Mouse (Mus musculus) embryonic facial prominence, embryonic 14.5 days (tissue): ENCODE measurements around the gene Hoxc11. TPM values are rescaled to one million over a fixed set of nuclear protein-coding genes. Genes with fewer than 3 reads are reported as not detected.

Source experiments
- ATAC-seq: fragments of 200-750 bp; cut with Nextera tagmentation; 2 replicates; pipeline ENCODE4 v1.8.0; 2017; ENCODE audit warnings: low read depth, moderate number of reproducible peaks, moderate TSS enrichment
- DNase-seq: peaks from one replicate; pipeline ENCODE4 v3.0.0-alpha.2; 2015; ENCODE audit warnings: low spot score
- H3K27ac ChIP-seq: fragments of 300-500 bp; sonication (generic); replicated peaks from 2 replicates; pipeline ENCODE4 v1.5.1; 2014; ENCODE audit warnings: low read depth, mild to moderate bottlenecking, low read length, moderate library complexity
- H3K27me3 ChIP-seq: fragments of 300-500 bp; sonication (generic); replicated peaks from 2 replicates; pipeline ENCODE4 v1.6.1; 2014; ENCODE audit warnings: low read length; ENCODE audit not compliant: control insufficient read depth, insufficient read depth
- H3K36me3 ChIP-seq: fragments of 300-500 bp; sonication (generic); 2 replicates; pipeline ENCODE4 v1.6.1; 2014; ENCODE audit warnings: low read length, mixed read lengths; ENCODE audit not compliant: control insufficient read depth, insufficient read depth
- H3K4me1 ChIP-seq: fragments of 300-500 bp; sonication (generic); 2 replicates; pipeline ENCODE4 v1.6.1; 2014; ENCODE audit warnings: antibody characterized with exemption, low read length; ENCODE audit not compliant: control insufficient read depth, insufficient read depth
- H3K4me2 ChIP-seq: fragments of 300-500 bp; sonication (generic); 2 replicates; pipeline ENCODE4 v1.6.1; 2014; ENCODE audit warnings: low read depth, mild to moderate bottlenecking, low read length, moderate library complexity, mixed read lengths
- H3K4me3 ChIP-seq: fragments of 300-500 bp; sonication (generic); 2 replicates; pipeline ENCODE4 v1.5.1; 2014; ENCODE audit warnings: low read depth, mild to moderate bottlenecking, low read length
- H3K9ac ChIP-seq: fragments of 300-500 bp; sonication (generic); 2 replicates; pipeline ENCODE4 v1.6.1; 2014; ENCODE audit warnings: low read depth, mild to moderate bottlenecking, low read length, moderate library complexity, mixed read lengths
- H3K9me3 ChIP-seq: fragments of 300-500 bp; sonication (generic); 2 replicates; pipeline ENCODE4 v1.6.1; 2016; ENCODE audit warnings: low read length; ENCODE audit not compliant: control insufficient read depth
- WGBS: fragments of 180-500 bp; shearing (Covaris S2); extraction: QIAGEN DNeasy Blood & Tissue Kit; methylation state at CpG from one replicate; pipeline ENCODE4 v1.1.7; 2014; 5-methylcytosine and 5-hydroxymethylcytosine counted together
- polyA plus RNA-seq: library from polyadenylated mRNA; unstranded; fragments of >200 nt; fragmentation: Nextera tagmentation; extraction: Ambion mirVana; gene quantifications from 2 replicates; pipeline ENCODE4 v1.2.1, GENCODE M21; 2014

The Hoxc11 gene
- polyA plus RNA-seq, 1 experiment from 2014 or later, result not detected

DNA sequence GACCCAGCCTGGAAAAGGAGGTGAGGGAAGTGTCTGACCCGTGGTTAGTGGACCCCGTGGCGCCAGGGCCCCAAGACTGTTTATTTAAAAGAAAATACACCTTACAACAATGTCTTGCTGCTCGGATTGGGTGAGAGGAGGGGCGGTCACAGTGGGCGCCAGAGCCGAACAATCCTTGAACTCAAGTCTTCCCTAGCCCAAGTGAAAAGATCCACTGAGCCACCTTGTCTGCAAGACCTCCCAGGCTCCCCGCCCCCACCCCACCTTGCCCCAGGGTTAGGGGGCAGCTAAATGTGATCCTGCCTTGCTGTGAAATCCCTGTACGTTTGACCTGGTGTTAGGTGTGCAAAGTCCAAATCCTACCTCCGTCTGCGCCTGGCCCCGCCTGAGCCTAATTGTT lies 2.7 kb downstream of the Hoxc11 start:
- Histone ChIP-seq H3K9ac (no peak overlapping the region), H3K9me3 (no peaks in the 10 kb centered on the region), H3K4me1 (no peaks in the 10 kb centered on the region), H3K36me3 (no peaks in the 10 kb centered on the region), H3K4me3 (no peak overlapping the region), H3K27me3 (peaks cover 98% of the 10 kb centered on the region), H3K4me2 (no peak overlapping the region), H3K27ac (no peak overlapping the region)
- DNase-seq (no peak), ATAC-seq (no peak)
- WGBS, result 1% methylated on average over 12 of the region's 12 CpGs

DNA sequence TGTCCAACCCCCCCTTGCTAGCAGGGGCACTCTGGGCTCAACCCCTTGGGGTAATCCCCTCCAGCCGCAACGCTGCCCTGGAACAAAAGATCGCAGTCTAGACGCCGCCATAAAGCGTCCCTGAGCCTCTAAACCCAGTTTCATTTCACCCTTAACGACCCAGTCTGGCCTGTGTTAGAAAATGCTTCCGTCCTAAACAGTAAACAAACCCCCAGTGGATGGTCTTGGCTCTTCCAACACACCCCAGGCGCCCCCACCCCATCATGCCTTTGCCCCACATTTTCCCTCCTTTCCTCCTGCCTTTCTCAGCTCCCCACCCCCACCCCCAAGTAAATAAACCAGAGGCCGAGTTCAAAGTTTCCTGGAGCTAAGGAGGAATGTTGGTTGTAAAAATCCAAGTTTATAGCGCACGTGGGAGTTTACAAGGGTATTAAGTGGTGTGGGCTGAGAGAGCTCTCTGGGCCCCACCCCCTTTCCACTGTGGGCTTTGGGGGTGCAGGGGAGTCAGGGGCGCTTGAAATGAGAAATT lies 5.5 kb downstream of the Hoxc11 start:
- Histone ChIP-seq H3K27me3 (peaks cover 98% of the 10 kb centered on the region), H3K4me2 (no peak overlapping the region), H3K36me3 (no peaks in the 10 kb centered on the region), H3K9me3 (no peaks in the 10 kb centered on the region), H3K4me1 (no peaks in the 10 kb centered on the region), H3K27ac (no peak overlapping the region), H3K4me3 (no peak overlapping the region), H3K9ac (no peak overlapping the region)
- ATAC-seq, result no peak
- DNase-seq, result no peak
- WGBS, result under 1% methylated on average over 13 of the region's 13 CpGs

DNA sequence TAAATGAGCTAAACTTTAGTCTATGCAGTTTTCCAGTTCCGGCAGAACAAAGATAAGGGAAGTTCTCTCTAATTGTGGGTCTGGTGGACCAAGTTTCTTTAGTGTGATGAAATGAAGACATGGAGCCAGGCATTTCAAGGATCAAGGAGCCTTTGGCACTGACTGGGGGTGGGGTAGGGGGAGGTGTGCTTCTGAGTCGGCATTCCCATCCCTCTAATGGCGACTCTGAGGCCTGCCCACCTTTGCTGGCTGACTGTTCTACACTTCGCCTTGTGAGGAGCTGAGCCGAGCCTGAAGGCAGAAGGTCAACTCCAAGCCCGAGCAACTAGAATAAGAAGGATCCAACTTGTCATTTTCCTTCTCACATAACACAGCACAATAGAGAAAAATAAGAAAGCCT lies 7.5 kb downstream of the Hoxc11 start:
- H3K4me3 ChIP-seq, result no peak overlapping the region
- DNase-seq, result no peak
- no peak overlapping the region for H3K27ac ChIP-seq
- no peak overlapping the region for H3K9ac ChIP-seq
- H3K36me3 ChIP-seq, result no peaks in the 10 kb centered on the region
- ATAC-seq, result no peak
- H3K27me3 ChIP-seq, result peaks cover 98% of the 10 kb centered on the region
- no peaks in the 10 kb centered on the region for H3K4me1 ChIP-seq
- H3K4me2 ChIP-seq, result no peak overlapping the region
- H3K9me3 ChIP-seq, result no peaks in the 10 kb centered on the region
- WGBS, result 6% methylated on average over 6 of the region's 6 CpGs

- no peak overlapping the region for H3K4me2 ChIP-seq
- H3K4me3 ChIP-seq, result no peak overlapping the region
- no peaks in the 10 kb centered on the region for H3K9me3 ChIP-seq
- ATAC-seq, result no peak
- 2% methylated on average over 13 of the region's 13 CpGs for WGBS
- H3K27me3 ChIP-seq, result peaks cover 98% of the 10 kb centered on the region
- no peak for DNase-seq
- no peaks in the 10 kb centered on the region for H3K36me3 ChIP-seq
- no peak overlapping the region for H3K27ac ChIP-seq
- no peak overlapping the region for H3K9ac ChIP-seq
- H3K4me1 ChIP-seq, result no peaks in the 10 kb centered on the region
These were observed 8.3 kb downstream of the Hoxc11 start for GRCm38 (mm10) chr15:102962492-102962891.

GRCm38 (mm10) chr15:102963259-102963658 lies 9.0 kb downstream of the Hoxc11 start:
- no peak overlapping the region for H3K27ac ChIP-seq
- H3K9ac ChIP-seq, result no peak overlapping the region
- no peak for ATAC-seq
- no peak for DNase-seq
- WGBS, result 2% methylated on average over 8 of the region's 8 CpGs
- H3K4me2 ChIP-seq, result no peak overlapping the region
- no peaks in the 10 kb centered on the region for H3K9me3 ChIP-seq
- peaks cover 97% of the 10 kb centered on the region for H3K27me3 ChIP-seq
- 0 out of 2 replicates have a peak overlapping the region, but pooled peaks have one; percentile 8 for H3K4me3 ChIP-seq
- no peaks in the 10 kb centered on the region for H3K36me3 ChIP-seq
- no peaks in the 10 kb centered on the region for H3K4me1 ChIP-seq

GRCm38 (mm10) chr15:102963671-102964640 lies 9.7 kb downstream of the Hoxc11 start:
- peak; percentile 16 for DNase-seq
- no peaks in the 10 kb centered on the region for H3K4me1 ChIP-seq
- H3K27me3 ChIP-seq, result peaks cover 97% of the 10 kb centered on the region
- 0 out of 2 replicates have a peak overlapping the region, but pooled peaks have one; percentile 8 for H3K4me3 ChIP-seq
- no peak overlapping the region for H3K4me2 ChIP-seq
- no peak overlapping the region for H3K9ac ChIP-seq
- H3K27ac ChIP-seq, result no peak overlapping the region
- H3K9me3 ChIP-seq, result no peaks in the 10 kb centered on the region
- 2% methylated on average over 28 of the region's 28 CpGs for WGBS
- no peaks in the 10 kb centered on the region for H3K36me3 ChIP-seq
- ATAC-seq, result no peak

DNA sequence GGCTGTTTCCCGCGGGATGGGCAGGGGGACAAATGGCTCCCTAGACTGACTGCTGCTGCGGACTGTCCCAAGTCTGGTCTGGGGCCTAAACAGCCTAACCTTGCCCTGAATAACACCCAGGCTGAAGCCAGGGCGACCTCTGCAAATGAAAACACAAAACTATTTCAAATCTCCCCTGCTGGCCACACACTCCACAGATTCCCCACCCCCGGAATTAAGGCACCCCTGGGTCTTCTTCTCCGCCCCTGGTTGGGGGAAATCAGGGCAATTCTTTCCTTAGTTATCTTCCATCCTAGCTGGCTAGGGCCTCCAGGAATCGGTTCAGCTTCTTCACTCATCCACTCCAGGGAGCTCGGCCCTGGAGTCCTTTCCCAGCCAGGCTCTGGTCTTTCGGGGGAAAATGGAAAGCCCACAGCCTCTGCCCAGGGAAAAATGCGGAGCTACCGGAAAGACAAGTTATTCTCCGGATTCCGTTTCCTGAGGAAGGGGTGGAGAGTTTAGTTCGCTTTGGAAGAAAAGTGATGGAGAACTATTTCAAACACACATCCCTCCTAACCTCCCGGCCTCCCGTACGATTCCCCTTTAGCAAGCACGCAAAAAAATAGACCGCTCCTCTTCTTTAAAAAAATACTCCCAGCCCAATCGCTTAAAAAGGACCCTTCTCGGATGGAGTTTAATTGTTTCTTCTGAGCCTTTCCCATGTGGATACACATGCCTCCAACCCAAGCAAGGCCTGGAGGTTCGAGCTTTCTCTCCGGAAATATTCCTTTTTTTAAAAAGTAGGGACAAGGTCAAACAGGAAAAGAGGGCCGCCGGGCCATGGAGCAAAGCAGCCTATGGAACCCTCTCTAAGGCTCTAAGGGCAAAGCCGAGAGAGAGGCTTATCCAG lies 11.0 kb downstream of the Hoxc11 start:
- H3K27me3 ChIP-seq, result peaks cover 98% of the 10 kb centered on the region
- ATAC-seq (no peak), DNase-seq (no peak)
- no peak overlapping the region for H3K27ac ChIP-seq
- no peaks in the 10 kb centered on the region for H3K4me1 ChIP-seq
- H3K4me3 ChIP-seq, result no peak overlapping the region
- no peak overlapping the region for H3K4me2 ChIP-seq
- no peaks in the 10 kb centered on the region for H3K36me3 ChIP-seq
- H3K9me3 ChIP-seq, result no peaks in the 10 kb centered on the region
- H3K9ac ChIP-seq, result no peak overlapping the region
- WGBS, result 3% methylated on average over 26 of the region's 26 CpGs
